Mouse (Mus musculus): Measurements from ENCODE around the gene Clk2. TPM values are rescaled to one million over a fixed set of nuclear protein-coding genes. Genes with fewer than 3 reads are reported as not detected.
"Not testable (repeated sequence)": the region's sequence is repeated elsewhere in the genome, so short reads cannot be mapped to it uniquely, and the experiment has no call there.

The Clk2 gene
- polyA plus RNA-seq, 1 experiment from 2014 or later = 18.0 TPM

DNA sequence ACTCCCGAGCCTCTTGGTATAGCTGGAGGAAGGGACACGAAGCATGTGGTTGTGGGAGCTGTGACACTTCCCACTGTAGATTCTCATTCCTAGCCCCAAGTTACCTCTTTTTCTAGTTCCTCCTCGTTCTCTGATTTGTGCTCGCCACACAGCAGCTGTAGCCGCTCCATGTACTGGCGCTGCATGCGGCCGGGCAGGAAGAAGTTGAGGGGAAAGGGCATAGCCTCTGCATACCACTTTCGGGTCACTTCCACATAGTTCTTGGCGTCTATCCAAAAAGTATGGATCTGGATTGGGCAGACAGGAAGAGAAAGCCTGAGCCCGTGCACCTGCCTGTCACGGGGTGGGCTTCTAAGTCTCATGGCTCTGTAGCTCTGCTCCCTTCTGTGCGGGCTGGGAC, 45.6 kb downstream of the Clk2 start:
- H3K9ac ChIP-seq (ENCODE audit: low read depth, low read length) = no peak overlapping the region
- peaks cover 18% of the 10 kb centered on the region for H3K36me3 ChIP-seq (ENCODE audit: control insufficient read depth, insufficient read depth, low read length)
- WGBS = 76% methylated on average over 13 of the region's 13 CpGs
- no peak for ATAC-seq
- H3K4me3 ChIP-seq (ENCODE audit: low read length) = no peak overlapping the region
- peaks cover 7% of the 10 kb centered on the region for H3K4me1 ChIP-seq (ENCODE audit: control insufficient read depth, insufficient read depth, low read length)
- H3K9me3 ChIP-seq (ENCODE audit: control insufficient read depth, low read length) = no peaks in the 10 kb centered on the region
- no peak overlapping the region for H3K27ac ChIP-seq (ENCODE audit: low read length)
- H3K4me2 ChIP-seq (ENCODE audit: low read depth, low read length) = no peak overlapping the region
- H3K27me3 ChIP-seq (replicated peaks; ENCODE audit: control insufficient read depth, insufficient read depth, low read length) = no peaks in the 10 kb centered on the region

DNA sequence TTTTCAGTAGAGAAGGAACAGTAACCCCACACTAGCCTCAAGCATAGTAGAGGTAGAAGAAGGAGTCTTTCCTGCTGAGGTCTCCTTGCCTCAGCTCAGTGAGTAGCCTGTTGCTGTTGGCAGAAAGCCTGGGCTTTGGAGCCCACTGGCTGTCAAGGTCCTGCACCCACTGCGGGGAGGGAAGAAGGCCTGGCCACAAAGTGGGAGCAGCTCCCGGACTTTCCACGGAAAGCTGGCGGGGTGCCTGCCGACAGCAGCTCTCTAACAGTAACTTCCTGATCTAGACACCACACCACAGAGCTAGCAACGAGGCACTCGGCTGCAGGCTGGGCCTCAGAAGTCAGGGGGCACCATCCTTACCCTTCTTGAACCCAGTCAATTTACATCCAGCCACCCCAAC, 46.1 kb downstream of the Clk2 start:
- no peak overlapping the region for H3K27ac ChIP-seq (ENCODE audit: low read length)
- 72% methylated on average over 7 of the region's 7 CpGs for WGBS
- no peaks in the 10 kb centered on the region for H3K9me3 ChIP-seq (ENCODE audit: control insufficient read depth, low read length)
- peaks cover 18% of the 10 kb centered on the region for H3K36me3 ChIP-seq (ENCODE audit: control insufficient read depth, insufficient read depth, low read length)
- H3K27me3 ChIP-seq (replicated peaks; ENCODE audit: control insufficient read depth, insufficient read depth, low read length) = no peaks in the 10 kb centered on the region
- H3K4me2 ChIP-seq (ENCODE audit: low read depth, low read length) = no peak overlapping the region
- no peak for ATAC-seq
- peaks cover 10% of the 10 kb centered on the region for H3K4me1 ChIP-seq (ENCODE audit: control insufficient read depth, insufficient read depth, low read length)
- H3K9ac ChIP-seq (ENCODE audit: low read depth, low read length) = no peak overlapping the region
- H3K4me3 ChIP-seq (ENCODE audit: low read length) = no peak overlapping the region

DNA sequence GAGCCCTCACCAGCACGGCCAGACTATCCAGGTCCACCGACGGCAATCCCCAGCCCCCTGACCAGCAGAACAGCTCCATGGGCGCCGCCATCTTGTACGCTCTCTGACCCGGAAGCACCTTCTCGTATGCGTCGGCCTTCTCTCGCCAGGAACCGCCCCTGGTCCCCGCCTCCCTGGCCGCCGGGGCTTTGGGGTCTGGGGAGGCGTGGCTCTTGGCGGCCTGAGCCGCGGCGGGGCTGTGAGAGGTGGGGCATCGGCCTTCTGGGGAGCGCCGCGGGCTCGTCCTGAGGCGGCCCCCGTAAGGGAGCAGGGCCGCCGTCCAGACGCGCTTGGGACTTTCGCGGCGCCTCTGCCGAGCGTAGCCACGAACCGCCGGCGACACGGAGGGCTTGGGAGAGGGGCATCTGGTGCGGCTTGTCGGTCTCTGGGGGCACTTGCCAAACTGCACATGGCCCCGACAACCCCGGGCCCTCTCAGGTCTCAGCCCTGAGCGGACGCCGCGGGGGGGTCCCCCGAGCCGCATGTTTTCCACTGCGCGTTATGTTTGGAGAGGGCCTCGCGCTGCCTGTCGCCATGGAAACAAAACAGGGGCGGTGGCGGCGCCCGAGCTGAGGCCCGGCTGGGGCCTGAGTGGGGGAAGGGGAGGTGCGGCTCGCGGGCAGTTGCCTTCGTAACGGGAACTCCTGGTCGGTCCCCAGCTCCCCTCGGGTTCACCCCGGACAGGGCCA, 49.4 kb downstream of the Clk2 start:
- peak overlapping the region; percentile 69 for H3K4me3 ChIP-seq (ENCODE audit: low read length)
- H3K27me3 ChIP-seq (replicated peaks; ENCODE audit: control insufficient read depth, insufficient read depth, low read length) = no peaks in the 10 kb centered on the region
- H3K36me3 ChIP-seq (ENCODE audit: control insufficient read depth, insufficient read depth, low read length) = 0 out of 2 replicates have a peak, but pooled peaks cover 5% of the 10 kb centered on the region
- peaks cover 12% of the 10 kb centered on the region for H3K4me1 ChIP-seq (ENCODE audit: control insufficient read depth, insufficient read depth, low read length)
- WGBS = under 1% methylated on average over 64 of the region's 69 CpGs
- H3K27ac ChIP-seq (ENCODE audit: low read length) = peak overlapping the region; percentile 93
- H3K9ac ChIP-seq (ENCODE audit: low read depth, low read length) = peak overlapping the region; percentile 82
- H3K9me3 ChIP-seq (ENCODE audit: control insufficient read depth, low read length) = no peaks in the 10 kb centered on the region
- peak; percentile 94 for ATAC-seq
- H3K4me2 ChIP-seq (ENCODE audit: low read depth, low read length) = peak overlapping the region; percentile 82

DNA sequence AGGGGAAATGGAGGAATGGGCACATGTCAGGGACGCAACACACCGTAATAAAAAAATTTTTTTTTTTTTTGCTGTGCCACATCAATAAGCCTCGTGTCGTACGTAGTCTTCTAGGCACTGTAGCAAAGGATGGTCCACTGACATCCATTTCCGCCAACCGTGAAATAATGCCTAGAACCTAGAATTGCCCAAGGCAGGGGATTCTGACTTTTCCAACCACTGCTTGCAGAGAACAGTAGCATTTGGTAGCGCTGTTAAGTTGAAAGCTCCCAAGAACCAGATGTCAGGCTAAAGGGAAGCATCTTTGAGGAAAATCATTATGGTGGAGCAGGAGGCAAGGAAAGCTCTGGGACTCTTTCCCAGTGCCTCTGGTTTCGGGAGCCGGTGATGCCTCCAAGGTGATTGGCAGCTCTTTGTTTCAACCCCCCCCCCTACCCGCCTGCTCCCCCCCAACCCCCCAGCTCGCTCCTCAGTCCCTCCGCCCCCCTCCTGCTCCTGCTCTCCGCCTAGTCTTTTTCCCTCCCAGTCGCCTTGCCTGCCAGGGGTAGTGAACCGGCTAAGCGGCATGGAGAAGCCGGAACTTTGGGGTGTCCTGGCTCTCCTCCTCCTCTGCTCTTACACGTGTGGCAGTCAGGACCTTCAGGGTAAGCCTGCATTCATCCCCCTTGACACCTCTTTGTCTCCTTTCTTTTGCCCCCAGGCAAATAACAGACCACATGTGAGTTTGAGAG, 50.3 kb downstream of the Clk2 start, which contains the start of gene Thbs3:
Gene Thbs3, plus strand, starts transcription at position 500 of the 731 bp plus-strand sequence.
- Histone ChIP-seq H3K9ac (ENCODE audit: low read depth, low read length) (peak within 1 kb of the TSS; percentile 82), H3K27me3 (replicated peaks; ENCODE audit: control insufficient read depth, insufficient read depth, low read length) (no peaks in the 10 kb centered on the region), H3K4me2 (ENCODE audit: low read depth, low read length) (peak within 1 kb of the TSS; percentile 82), H3K4me1 (ENCODE audit: control insufficient read depth, insufficient read depth, low read length) (peaks cover 12% of the 10 kb centered on the region), H3K36me3 (ENCODE audit: control insufficient read depth, insufficient read depth, low read length) (no peaks in the 10 kb centered on the region), H3K4me3 (ENCODE audit: low read length) (peak within 1 kb of the TSS; percentile 69), H3K9me3 (ENCODE audit: control insufficient read depth, low read length) (no peaks in the 10 kb centered on the region), H3K27ac (ENCODE audit: low read length) (peak within 1 kb of the TSS; percentile 93)
- 2% methylated on average over 19 of the region's 19 CpGs for WGBS
- no peak for ATAC-seq

DNA sequence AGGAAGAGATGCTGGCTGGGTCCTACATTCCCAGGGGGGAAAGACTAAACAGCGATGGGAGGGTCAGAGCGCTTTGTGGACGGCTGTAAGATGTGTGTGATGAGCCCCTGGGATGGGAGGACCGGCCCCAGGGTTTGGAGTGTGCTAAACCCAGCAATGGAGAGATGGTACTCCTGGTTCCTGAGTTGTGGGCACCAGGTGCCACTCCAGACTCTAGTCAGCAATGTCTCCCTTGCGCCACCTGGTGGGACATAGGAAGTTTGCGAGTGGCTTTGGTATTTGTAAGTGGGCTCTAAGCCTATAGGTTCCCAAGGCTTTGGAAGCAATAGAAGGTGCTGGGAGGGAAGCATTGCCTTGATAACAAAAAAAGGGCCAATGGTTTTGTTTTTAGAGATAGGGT, 51.3 kb downstream of the Clk2 start:
- 3% methylated on average over 6 of the region's 6 CpGs for WGBS
- no peak overlapping the region for H3K27ac ChIP-seq (ENCODE audit: low read length)
- ATAC-seq = peak; percentile 9; the same call in 1 of the 2 replicates

DNA sequence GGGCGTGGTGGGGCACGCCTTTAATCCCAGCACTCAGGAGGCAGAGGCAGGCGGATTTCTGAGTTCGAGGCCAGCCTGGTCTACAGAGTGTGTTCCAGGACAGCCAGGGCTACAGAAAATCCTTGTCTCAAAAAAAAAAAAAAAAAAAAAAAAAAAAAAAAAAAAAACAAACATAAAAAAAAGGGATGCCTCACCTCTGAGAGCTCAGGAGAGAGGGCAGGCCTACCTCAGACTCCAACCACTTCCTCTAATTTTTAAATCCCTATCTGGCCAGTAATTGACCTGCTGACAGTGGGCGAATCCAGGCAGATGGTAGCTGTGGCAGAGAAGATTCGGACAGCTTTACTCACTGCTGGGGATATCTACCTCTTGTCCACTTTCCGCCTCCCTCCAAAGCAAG, 51.8 kb downstream of the Clk2 start:
- H3K4me1 ChIP-seq (ENCODE audit: control insufficient read depth, insufficient read depth, low read length) = peaks cover 12% of the 10 kb centered on the region
- not testable (repeated sequence) for H3K27me3 ChIP-seq (replicated peaks; ENCODE audit: control insufficient read depth, insufficient read depth, low read length); H3K9ac ChIP-seq (ENCODE audit: low read depth, low read length); H3K4me3 ChIP-seq (ENCODE audit: low read length); H3K36me3 ChIP-seq (ENCODE audit: control insufficient read depth, insufficient read depth, low read length); H3K9me3 ChIP-seq (ENCODE audit: control insufficient read depth, low read length); H3K4me2 ChIP-seq (ENCODE audit: low read depth, low read length); H3K27ac ChIP-seq (ENCODE audit: low read length); ATAC-seq
- WGBS = 73% methylated on average over 7 of the region's 7 CpGs

More for the DNA sequence above, 51.3 kb downstream of the Clk2 start:
- Histone ChIP-seq H3K4me1 (ENCODE audit: control insufficient read depth, insufficient read depth, low read length) (peaks cover 12% of the 10 kb centered on the region), H3K4me3 (ENCODE audit: low read length) (peak overlapping the region; percentile 69), H3K4me2 (ENCODE audit: low read depth, low read length) (peak overlapping the region; percentile 82), H3K27me3 (replicated peaks; ENCODE audit: control insufficient read depth, insufficient read depth, low read length) (no peaks in the 10 kb centered on the region), H3K9ac (ENCODE audit: low read depth, low read length) (peak overlapping the region; percentile 82; the same call in 1 of the 2 replicates), H3K9me3 (ENCODE audit: control insufficient read depth, low read length) (no peaks in the 10 kb centered on the region), H3K36me3 (ENCODE audit: control insufficient read depth, insufficient read depth, low read length) (no peaks in the 10 kb centered on the region)

DNA sequence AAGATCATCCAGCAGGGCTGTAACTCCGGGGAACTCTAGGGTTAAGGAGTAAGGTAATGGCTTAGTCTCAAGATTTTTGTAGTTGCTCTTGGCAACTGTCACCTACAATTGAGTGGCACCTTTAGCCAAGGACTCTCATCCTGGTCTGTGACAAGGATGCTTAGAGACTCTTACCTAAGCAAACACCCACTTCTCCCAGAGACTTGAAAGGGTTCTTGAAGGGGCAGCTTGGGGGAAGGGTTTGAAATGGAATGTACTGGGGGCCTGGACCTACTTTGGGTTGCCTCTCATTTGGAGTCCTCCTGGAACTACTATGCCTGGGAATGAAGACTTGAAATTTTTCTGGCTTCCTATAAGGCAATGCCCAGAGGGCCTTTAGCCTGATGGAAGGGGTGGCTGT, 53.7 kb downstream of the Clk2 start:
- H3K27ac ChIP-seq (ENCODE audit: low read length) = no peak overlapping the region
- no peaks in the 10 kb centered on the region for H3K9me3 ChIP-seq (ENCODE audit: control insufficient read depth, low read length)
- no peak overlapping the region for H3K9ac ChIP-seq (ENCODE audit: low read depth, low read length)
- no peaks in the 10 kb centered on the region for H3K36me3 ChIP-seq (ENCODE audit: control insufficient read depth, insufficient read depth, low read length)
- no peak for ATAC-seq
- no peak overlapping the region for H3K4me3 ChIP-seq (ENCODE audit: low read length)
- no peaks in the 10 kb centered on the region for H3K27me3 ChIP-seq (replicated peaks; ENCODE audit: control insufficient read depth, insufficient read depth, low read length)
- WGBS = 82% methylated on average over 1 of the region's 1 CpGs
- no peak overlapping the region for H3K4me2 ChIP-seq (ENCODE audit: low read depth, low read length)
- peaks cover 9% of the 10 kb centered on the region; the same call in 1 of the 2 replicates for H3K4me1 ChIP-seq (ENCODE audit: control insufficient read depth, insufficient read depth, low read length)

DNA sequence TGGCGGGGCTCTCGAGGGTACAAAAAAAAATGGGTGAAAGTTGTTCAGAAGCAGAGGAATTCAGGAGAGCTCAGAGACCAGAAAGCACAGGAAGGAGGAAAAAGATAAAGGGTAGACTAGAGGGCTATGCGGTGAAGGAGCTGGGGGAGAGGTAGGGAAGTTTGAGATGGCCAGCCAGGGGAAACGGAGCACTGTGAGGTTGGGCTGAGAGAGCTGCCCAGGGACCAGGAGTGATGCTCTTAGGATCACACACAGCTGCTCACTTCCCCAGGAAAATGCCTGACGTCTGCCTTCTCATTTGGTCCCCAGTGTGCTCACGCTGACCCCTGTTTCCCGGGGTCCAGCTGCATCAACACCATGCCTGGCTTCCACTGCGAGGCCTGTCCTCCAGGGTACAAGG, 55.0 kb downstream of the Clk2 start:
- no peaks in the 10 kb centered on the region for H3K36me3 ChIP-seq (ENCODE audit: control insufficient read depth, insufficient read depth, low read length)
- H3K4me3 ChIP-seq (ENCODE audit: low read length) = no peak overlapping the region
- H3K27me3 ChIP-seq (replicated peaks; ENCODE audit: control insufficient read depth, insufficient read depth, low read length) = no peaks in the 10 kb centered on the region
- WGBS = 43% methylated on average over 8 of the region's 8 CpGs
- no peak overlapping the region for H3K9ac ChIP-seq (ENCODE audit: low read depth, low read length)
- no peak overlapping the region for H3K27ac ChIP-seq (ENCODE audit: low read length)
- H3K4me1 ChIP-seq (ENCODE audit: control insufficient read depth, insufficient read depth, low read length) = peaks cover 9% of the 10 kb centered on the region; the same call in 1 of the 2 replicates
- no peaks in the 10 kb centered on the region for H3K9me3 ChIP-seq (ENCODE audit: control insufficient read depth, low read length)
- no peak for ATAC-seq
- no peak overlapping the region for H3K4me2 ChIP-seq (ENCODE audit: low read depth, low read length)

DNA sequence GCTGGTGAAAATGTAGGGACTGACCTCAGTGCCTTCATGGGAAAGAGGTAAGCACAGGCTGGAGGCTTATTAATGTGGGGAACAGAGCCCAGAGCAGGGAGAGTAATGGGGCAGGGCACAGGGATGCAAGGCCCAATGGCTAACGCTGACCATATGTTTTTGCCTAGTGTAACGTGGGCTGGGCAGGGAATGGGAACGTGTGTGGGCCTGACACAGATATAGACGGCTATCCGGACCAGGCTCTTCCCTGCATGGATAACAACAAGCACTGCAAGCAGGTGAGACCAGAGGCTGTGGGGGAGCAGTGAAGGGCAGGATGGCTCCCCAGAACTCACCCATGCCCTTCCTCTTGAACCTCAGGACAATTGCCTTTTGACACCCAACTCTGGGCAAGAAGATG, 56.6 kb downstream of the Clk2 start:
- WGBS = 84% methylated on average over 5 of the region's 5 CpGs
- no peak overlapping the region for H3K9ac ChIP-seq (ENCODE audit: low read depth, low read length)
- no peaks in the 10 kb centered on the region for H3K9me3 ChIP-seq (ENCODE audit: control insufficient read depth, low read length)
- no peak for ATAC-seq
- no peaks in the 10 kb centered on the region; the same call in 1 of the 2 replicates for H3K27me3 ChIP-seq (replicated peaks; ENCODE audit: control insufficient read depth, insufficient read depth, low read length)
- no peak overlapping the region for H3K27ac ChIP-seq (ENCODE audit: low read length)
- no peak overlapping the region for H3K4me3 ChIP-seq (ENCODE audit: low read length)
- H3K36me3 ChIP-seq (ENCODE audit: control insufficient read depth, insufficient read depth, low read length) = no peaks in the 10 kb centered on the region
- H3K4me1 ChIP-seq (ENCODE audit: control insufficient read depth, insufficient read depth, low read length) = peaks cover under 1% of the 10 kb centered on the region; the same call in 1 of the 2 replicates
- no peak overlapping the region for H3K4me2 ChIP-seq (ENCODE audit: low read depth, low read length)
